Mouse (Mus musculus) megakaryocyte, embryonic 14.5 days (primary cell): Measurements from ENCODE around the gene Nutm2.

Source experiments
- FLI1 ChIP-seq: IDR thresholded peaks from 2 replicates; pipeline ENCODE4 v1.6.1; 2012; ENCODE audit warnings: low read length, inconsistent platforms, mixed read lengths
- GATA1 ChIP-seq: IDR thresholded peaks from 3 replicates; pipeline ENCODE4 v1.6.1; 2012; ENCODE audit warnings: mixed read lengths, low read length, inconsistent platforms, borderline replicate concordance

DNA sequence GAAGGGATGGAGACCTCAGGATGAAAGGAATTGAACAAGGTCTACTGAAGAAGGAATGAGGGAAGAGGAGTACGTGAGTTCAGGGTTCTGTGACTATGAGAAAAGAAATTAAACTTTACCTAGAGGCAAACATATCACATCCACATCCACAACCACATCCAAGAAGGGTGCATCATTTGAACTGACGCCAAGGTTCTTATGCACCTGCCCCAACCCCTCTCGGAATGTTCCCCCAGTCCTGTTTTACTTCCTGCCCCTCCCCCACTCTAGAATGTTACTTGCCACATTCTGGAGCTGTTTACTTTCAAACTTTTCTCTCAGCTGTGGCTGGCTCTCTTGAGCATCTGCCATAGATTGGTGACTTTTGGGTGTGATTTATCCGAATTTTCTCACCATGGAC, at the start of gene Nutm2:
- TF ChIP-seq GATA1: no peak
- TF ChIP-seq FLI1: no peak
